Mouse (Mus musculus): ENCODE results near the gene Smim14.

- TF ChIP-seq NANOG (IDR thresholded peaks at IDR 0.05; ENCODE audit: borderline replicate concordance, low read length) (no peak), CTCF (conservative IDR thresholded peaks at IDR 0.05; ENCODE audit: low read length) (no peak)
These were observed 48.3 kb downstream of the Smim14 start for GRCm38 (mm10) chr5:65488725-65489124.

Measured in E14TG2a.4 (cell line).